Mouse (Mus musculus): Measurements from ENCODE around the gene Tulp4.
"Not testable (repeated sequence)": the region's sequence is repeated elsewhere in the genome, so short reads cannot be mapped to it uniquely, and the experiment has no call there.

The Tulp4 gene

GRCm38 (mm10) chr17:6192275-6192674, 86.0 kb downstream of the Tulp4 start:
- DNase-seq (ENCODE audit: low spot score) = no peak

GRCm38 (mm10) chr17:6195390-6195789, 89.2 kb downstream of the Tulp4 start:
- DNase-seq (ENCODE audit: low spot score) = no peak

DNA sequence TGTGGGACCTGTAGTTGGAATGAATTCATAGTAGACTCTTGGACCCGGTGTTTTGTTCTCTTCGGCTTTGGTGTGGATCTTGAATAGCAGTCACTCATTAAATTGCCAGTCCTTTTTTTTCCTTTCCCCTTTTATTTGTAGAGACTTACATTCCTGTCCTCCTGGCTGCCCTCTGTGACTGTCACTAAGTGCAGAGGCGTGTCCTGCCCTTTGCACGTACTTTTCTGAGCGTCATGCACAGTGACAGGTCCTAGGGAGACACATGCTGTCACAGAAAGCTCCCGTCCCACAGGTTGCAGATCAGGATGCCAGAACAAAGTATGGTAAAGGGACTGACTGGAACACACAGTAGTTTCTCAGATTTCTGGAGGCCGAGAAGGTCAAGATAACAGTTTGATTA, 91.3 kb downstream of the Tulp4 start:
- no peak for DNase-seq (ENCODE audit: low spot score)

GRCm38 (mm10) chr17:6198670-6199069, 92.4 kb downstream of the Tulp4 start:
- no peak for DNase-seq (ENCODE audit: low spot score)

GRCm38 (mm10) chr17:6199166-6199565, 92.9 kb downstream of the Tulp4 start:
- DNase-seq (ENCODE audit: low spot score) = no peak

DNA sequence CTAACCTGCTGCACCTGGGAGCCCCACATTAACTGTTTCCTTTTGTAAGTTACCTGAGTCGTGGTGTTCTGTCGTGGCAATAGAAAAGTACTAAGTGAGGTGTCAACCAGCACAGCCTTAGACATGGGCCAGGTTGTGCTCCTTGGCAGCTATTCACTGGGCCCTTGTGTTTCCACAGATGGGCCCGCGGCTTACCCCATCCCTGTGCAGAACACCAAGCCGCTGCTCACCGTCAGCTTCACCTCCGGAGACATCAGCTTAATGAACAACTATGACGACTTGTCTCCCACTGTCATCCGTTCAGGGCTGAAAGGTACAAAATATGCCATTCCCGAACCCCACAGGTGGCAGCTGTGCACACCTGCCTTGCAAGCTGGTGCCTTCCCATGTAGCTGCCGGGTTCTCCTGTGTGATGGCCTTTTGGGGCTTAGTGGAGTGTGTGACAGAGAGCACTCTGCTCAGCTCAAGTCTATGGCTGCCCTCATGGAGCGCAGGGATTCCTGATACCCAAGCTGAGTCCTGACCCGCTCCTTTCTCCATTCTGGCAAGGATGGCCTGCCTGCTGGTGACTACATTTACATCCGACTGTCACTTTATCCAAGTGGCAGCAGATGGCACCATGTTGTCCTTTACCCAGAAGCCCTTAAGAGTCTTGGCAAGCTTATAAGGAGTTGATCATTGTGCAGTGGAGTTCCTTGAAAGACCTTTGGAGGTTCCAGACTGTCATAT, 95.4 kb downstream of the Tulp4 start:
- no peak for DNase-seq (ENCODE audit: low spot score)

- no peak for DNase-seq (ENCODE audit: low spot score)
These were observed 96.3 kb downstream of the Tulp4 start for GRCm38 (mm10) chr17:6202389-6203110.

DNA sequence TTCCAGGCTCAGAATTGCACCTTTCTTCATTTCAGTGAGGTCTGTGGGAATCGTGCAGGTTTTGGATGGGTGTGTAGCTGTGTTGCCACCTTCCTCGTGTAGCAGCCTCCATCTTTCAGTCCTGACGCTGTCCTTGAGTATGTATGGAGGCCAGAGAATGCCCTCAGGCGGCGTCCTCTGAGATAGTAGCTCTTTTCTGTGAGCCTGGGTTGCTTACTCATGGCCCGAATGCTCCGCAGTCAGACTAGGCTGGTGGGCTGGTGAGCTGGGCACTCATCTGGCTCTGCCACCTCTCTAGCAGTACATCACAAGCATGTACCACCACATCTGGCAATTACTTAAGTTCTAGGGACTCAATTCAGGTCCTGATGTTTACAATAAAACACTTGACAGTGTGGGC, 96.9 kb downstream of the Tulp4 start:
- no peak for DNase-seq (ENCODE audit: low spot score)

- DNase-seq (ENCODE audit: low spot score) = no peak
These were observed 97.6 kb downstream of the Tulp4 start for GRCm38 (mm10) chr17:6203795-6204194.

DNA sequence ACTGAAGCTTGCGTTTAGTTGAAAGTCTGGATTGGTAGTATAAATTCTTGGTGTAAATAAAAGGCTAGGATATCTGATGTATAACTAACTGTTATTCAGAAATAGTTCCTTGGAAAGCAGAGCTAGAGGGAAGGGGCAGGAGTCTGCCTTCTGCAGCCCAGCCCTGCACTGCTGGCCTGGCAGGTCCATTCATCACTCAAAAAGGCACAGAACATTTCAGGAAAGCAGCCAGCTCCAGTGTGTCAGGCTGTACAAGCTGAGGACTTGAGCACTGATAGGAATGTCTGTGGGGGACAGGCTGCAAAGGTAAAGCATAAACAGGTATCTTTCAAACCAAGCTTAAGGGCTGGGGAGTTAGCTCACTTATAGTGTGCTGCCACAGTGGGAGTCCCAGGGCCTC, 105.5 kb downstream of the Tulp4 start:
- DNase-seq (ENCODE audit: low spot score) = no peak

GRCm38 (mm10) chr17:6215640-6216039, 109.4 kb downstream of the Tulp4 start:
- DNase-seq (ENCODE audit: low spot score) = no peak

DNA sequence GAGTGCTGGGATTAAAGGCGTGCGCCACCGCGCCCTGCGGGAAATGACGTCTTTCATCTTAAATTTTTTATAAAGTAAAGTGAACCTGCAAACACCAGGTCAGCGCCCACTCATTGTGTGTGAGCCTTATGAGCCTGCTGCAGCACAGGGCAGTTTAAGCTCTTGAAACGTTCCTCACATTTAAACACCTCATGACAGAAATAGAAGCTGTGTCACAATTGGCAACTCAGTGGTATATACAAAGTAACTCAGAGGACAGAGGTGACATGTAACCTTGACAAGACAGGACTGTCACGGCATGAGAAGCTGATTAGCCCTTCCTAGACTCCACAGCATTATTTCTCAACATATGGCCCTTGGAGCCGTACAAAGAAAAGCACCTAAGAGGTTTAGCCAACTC, 110.3 kb downstream of the Tulp4 start:
- DNase-seq (ENCODE audit: low spot score) = no peak

GRCm38 (mm10) chr17:6232633-6233032, 126.4 kb downstream of the Tulp4 start:
- DNase-seq (ENCODE audit: low spot score) = not testable (repeated sequence)

GRCm38 (mm10) chr17:6251298-6251697, 145.1 kb downstream of the Tulp4 start:
- not testable (repeated sequence) for DNase-seq (ENCODE audit: low spot score)

GRCm38 (mm10) chr17:6256400-6257069, 150.3 kb downstream of the Tulp4 start, which contains the start of gene Tmem181a:
Tmem181a (plus strand) TSS chr17:6256860.
- DNase-seq (ENCODE audit: low spot score) = not testable (repeated sequence)

GRCm38 (mm10) chr17:6257070-6257456, 150.8 kb downstream of the Tulp4 start:
- peak; percentile 44 for DNase-seq (ENCODE audit: low spot score)

- peak; percentile 48 for DNase-seq (ENCODE audit: low spot score)
These were observed 163.9 kb downstream of the Tulp4 start for GRCm38 (mm10) chr17:6269876-6270831.

- DNase-seq (ENCODE audit: low spot score) = peak; percentile 41
These were observed 164.6 kb downstream of the Tulp4 start for GRCm38 (mm10) chr17:6270840-6271239.

DNA sequence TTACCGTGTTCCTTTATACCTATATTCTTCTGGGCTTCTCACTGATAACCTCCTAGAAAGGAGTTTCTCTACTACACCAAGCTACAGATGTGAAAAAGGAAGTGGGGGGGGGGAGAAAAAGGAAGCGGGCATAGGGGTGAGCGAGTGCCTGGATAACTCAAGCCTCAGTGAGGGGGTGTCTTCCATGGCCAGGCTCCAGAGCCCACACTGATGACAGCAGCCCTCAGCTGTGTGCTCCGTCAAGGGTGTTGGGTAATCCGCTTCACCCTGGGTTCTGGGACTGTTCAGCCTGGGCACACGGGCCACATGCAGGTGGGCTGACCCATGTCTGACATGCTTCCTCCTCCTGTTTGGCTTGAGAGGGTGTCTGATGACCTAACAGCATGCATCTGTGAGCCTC, 165.7 kb downstream of the Tulp4 start:
- DNase-seq (ENCODE audit: low spot score) = not testable (repeated sequence)

DNA sequence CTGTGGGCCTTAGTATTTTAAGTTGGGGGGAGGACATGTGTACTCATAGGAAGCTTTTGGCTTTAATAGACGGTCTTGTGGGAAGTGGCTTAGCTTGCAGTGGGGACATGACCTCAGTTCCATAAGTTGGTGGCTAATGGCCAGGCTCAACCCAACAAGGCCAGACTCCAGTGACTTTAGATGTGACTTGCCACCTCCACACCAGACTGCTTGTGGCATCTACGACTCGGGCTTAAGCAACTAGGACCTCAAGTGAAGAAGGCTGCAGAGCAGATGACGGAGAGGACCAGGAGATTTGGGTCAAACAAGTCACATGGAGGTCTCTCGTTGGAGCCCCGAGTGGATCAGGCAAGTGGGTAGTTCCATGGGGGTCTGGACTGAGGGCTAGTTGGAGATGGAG, 168.5 kb downstream of the Tulp4 start:
- peak; percentile 44 for DNase-seq (ENCODE audit: low spot score)

- DNase-seq (ENCODE audit: low spot score) = peak; percentile 41
These were observed 173.0 kb downstream of the Tulp4 start for GRCm38 (mm10) chr17:6279205-6279604.

- not testable (repeated sequence) for DNase-seq (ENCODE audit: low spot score)
These were observed 173.5 kb downstream of the Tulp4 start for GRCm38 (mm10) chr17:6279772-6280171.
